Mouse (Mus musculus) embryonic fibroblast, embryonic 13.5 days (primary cell): ENCODE measurements at regions not wholly inside any gene's neighbourhood (a gene's known extent, or its start where the extent isn't known, plus 50 kb on each side); places are given as distances from the start of the nearest gene placed in this dataset.

Experiments used
- CTCF ChIP-seq: IDR thresholded peaks from 2 replicates; pipeline ENCODE4 v1.5.1; 2011; ENCODE audit warnings: mild to moderate bottlenecking, control low read depth, low read length, moderate library complexity, borderline replicate concordance; ENCODE audit not compliant: insufficient read depth
- POLR2A ChIP-seq: IDR thresholded peaks from 2 replicates; pipeline ENCODE4 v1.6.1; 2011; ENCODE audit warnings: low read depth, mild to moderate bottlenecking, control low read depth, low read length, moderate library complexity

- TF ChIP-seq CTCF: no peak
- TF ChIP-seq POLR2A: no peak
These were observed 92.2 kb upstream of the Zfand5 start for GRCm38 (mm10) chr19:21179886-21180285.
